Mouse (Mus musculus) right cerebral cortex, postnatal 25 days (tissue): Measurements from ENCODE around the gene Fndc3b.

Source experiments
- DNase-seq: peaks from one replicate; pipeline ENCODE4 v3.0.0; 2022

The Fndc3b gene

DNA sequence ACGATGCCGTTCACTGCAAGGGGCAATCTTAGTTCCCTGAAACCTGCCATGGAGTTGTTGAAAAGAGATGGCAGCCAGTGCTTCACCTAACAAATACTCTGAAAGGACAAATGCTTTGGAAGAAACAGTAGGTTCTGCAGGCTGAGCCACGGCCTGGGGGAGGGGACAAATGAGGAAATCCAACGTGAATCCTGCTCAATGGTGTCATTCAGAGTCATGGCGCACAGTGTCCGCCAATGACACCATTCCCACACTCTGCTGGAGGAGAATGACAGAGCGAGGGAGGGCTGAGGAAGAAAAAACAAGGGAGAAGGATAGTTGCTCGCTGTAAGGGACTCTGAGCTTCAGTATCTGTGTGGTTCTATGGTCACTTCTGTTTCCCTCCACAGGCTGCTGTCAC, 95.6 kb downstream of the Fndc3b start:
- DNase-seq: no peak

GRCm38 (mm10) chr3:27613828-27614227, 97.3 kb downstream of the Fndc3b start:
- no peak for DNase-seq

GRCm38 (mm10) chr3:27613011-27613410, 98.1 kb downstream of the Fndc3b start:
- no peak for DNase-seq

- no peak for DNase-seq
Observed at GRCm38 (mm10) chr3:27611986-27612385, 99.1 kb downstream of the Fndc3b start.

GRCm38 (mm10) chr3:27610547-27610946, 100.6 kb downstream of the Fndc3b start:
- DNase-seq: no peak

DNA sequence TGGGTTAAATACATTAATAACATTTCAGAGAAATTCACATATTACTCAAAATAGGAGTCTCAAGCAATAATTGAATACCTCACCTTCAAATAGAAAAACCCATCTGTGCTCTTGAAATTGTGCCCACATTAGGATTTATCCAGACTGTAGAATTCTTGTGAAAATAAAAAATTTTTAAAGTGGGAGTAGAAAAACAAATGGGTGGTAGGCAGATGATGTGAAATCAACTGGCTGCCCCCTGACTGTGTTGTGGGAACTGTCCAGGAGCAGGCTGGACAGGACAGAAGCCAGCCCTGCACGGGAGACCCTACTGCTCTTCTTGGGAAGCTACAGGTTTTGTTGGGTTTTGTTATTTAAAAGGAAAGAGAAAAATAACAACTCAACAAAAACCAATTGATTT, 101.0 kb downstream of the Fndc3b start:
- DNase-seq: no peak

- no peak for DNase-seq
Observed at GRCm38 (mm10) chr3:27607796-27608151, 103.3 kb downstream of the Fndc3b start.

DNA sequence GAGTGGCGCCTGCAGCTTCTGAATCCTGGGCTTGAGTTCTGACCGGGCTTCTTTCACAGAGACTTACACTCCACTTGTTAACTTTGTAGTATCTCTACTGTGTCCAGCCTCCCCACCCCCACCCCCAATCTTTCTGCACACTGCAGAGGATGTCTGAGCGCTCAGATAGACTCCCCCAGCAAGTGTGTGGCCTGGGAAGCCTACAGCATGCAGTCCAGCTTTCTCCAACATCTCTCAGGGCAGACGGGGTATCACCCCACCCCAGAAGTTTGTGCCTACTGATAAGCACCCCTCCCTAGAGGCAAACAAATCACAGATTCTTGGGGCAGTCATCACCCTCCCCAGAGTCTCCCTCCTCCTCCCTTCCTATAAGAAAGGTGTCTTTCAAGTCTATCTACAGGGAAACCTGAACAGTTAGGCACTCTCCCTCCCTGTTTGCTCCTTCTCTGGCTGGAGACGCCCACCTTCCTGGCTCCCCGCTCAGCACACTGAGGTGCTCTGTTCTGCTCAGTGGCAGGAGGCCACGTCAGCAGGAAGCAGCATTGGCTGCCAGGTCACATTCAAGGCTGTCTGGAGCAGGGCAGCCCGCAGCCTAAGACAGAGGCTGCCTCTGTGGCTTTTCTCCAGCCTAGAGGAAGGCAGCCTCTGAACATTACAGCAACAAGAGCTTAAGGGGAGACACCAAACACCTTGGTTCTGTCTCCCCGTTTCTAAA, 103.9 kb downstream of the Fndc3b start:
- DNase-seq: peak; percentile 32

DNA sequence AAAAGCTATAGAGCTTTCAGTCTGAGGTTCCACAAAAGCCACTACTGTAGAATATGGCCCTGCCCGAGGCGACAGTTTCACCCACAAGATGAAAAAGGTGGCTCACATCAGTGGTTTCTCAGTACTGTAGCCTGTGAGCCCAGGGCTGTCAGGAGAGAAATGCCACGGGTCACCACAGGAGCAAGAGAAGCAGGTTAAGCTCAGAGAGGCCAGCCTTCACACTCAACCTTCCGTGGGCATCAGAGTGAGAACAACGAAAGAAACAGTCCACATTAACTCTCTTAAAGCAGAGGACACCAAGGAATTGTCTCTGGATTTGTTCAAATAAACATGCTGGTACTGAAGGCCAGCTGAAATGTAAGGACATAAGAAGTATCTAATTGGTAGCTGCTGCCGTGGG, 104.5 kb downstream of the Fndc3b start:
- no peak for DNase-seq

GRCm38 (mm10) chr3:27605613-27606012, 105.5 kb downstream of the Fndc3b start:
- DNase-seq: no peak

- DNase-seq: no peak
Observed at GRCm38 (mm10) chr3:27605081-27605480, 106.0 kb downstream of the Fndc3b start.

DNA sequence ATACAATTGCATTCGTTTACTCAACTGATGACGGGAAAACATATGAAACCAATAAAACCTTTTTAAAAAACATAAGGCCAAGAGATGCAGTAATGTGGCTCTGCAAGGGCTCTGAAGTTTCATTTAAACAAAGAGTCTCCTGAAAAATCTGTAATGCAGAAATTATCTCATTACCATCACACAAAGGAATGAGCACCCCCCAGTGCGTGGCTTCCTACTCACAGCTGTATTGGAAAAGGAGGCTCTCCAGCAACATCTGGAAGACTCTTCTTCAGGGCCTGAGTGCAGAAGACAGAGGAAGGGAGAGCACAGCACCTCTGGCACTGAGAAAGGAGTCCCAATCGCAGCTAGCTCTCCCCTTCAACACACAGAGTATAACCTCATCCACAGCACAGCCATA, 106.5 kb downstream of the Fndc3b start:
- DNase-seq: no peak

- DNase-seq: no peak
Observed at GRCm38 (mm10) chr3:27603905-27604620, 107.0 kb downstream of the Fndc3b start.

GRCm38 (mm10) chr3:27600645-27601044, 110.5 kb downstream of the Fndc3b start:
- DNase-seq: no peak

- no peak for DNase-seq
Observed at GRCm38 (mm10) chr3:27600197-27600596, 110.9 kb downstream of the Fndc3b start.

- no peak for DNase-seq
Observed at GRCm38 (mm10) chr3:27598437-27599382, 112.4 kb downstream of the Fndc3b start.

DNA sequence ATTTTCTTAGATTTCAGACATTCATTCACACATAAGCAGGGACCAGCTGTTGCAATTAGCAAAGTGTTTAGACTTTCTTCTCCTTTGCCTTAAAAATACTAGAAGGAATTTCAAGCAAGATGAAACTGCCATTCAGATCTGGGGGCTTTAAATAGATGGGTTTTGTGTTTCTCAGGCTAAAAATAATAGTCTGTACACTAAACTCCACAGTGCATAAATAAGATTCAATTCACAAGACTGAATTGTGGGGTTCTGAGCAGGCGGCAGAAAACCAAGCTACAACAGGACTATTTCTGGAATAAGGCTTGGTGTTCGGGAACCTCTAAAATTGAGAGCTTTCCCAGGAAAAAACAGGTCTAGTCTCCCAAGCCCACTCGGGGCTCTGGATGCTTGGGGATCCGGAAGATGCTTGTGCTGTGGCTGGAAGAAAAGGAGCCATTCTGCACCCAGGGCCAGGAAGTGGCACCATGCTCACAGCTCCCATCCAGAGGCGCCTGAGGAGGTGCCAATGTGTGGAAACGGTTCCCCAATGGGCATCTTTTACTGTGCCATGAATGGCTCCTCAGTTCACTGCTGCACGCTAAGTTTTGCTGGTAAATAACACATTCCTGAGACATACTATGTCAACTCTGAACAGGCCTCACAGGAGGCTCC, 117.5 kb downstream of the Fndc3b start:
- DNase-seq: peak; percentile 17

DNA sequence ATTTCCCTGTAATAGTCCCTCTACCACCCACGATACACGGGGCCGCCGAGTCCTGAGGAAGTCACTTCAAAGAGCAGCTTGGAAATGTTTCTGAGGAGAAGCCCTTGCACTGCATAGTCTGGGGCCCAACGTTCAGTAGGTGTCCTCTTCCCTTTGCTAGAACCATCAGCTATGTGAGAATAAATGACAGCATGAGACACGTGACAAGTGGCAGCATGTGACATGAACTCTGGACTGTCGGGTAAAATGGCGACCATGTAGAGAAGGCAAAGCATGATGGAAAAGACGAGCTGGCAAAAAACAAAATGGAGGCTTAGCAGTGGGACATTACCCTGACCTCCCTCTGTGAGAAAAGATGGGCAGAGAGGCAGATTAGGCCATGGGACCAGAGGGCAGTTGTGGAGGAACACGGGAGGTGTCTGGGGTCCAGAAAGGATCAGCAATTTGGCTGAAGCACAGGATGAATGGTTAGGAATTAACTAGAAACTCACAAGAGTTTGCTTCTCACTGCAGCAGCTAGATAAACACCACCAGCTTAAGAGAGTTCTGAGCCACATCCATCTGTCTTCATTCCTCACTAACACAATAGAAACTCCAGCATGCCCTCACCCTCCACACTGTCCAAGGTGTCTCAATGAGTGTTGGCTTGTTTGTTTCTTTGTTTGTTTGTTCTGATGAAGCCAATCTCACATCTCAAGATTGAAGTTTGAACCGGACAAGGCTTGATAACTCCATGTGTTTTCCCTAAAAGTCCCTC, 118.2 kb downstream of the Fndc3b start:
- no peak for DNase-seq

- DNase-seq: no peak
Observed at GRCm38 (mm10) chr3:27590823-27591222, 120.3 kb downstream of the Fndc3b start.

GRCm38 (mm10) chr3:27589305-27589704, 121.8 kb downstream of the Fndc3b start:
- no peak for DNase-seq

DNA sequence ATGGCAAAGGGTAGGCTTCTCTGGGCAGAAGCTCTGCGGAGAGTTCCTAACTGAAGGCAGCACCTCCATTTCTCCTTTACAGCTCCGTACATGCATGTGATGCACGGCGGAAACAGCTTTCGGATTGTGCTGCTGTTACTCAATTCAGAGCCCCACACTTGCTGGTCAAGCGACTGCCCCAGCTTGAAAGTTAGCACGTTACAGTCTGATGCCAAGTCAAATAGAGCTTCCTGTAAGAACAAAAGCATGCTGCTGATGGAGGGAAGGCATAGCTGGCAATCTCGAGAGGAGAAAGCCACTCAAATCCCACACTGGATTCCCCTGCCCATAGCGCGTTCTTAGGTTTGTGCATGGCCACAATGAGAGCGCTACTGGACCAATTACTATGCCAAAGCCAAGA, 122.5 kb downstream of the Fndc3b start:
- no peak for DNase-seq
